Mouse (Mus musculus) intestine, postnatal 0 days (tissue): ENCODE measurements around the gene Dnaaf3. TPM values are rescaled to one million over a fixed set of nuclear protein-coding genes. Genes with fewer than 3 reads are reported as not detected.
A peak's percentile ranks its signal among the peaks of the same experiment; 100 is the strongest.

ENCODE experiments used
- ATAC-seq: fragments of 200-750 bp; cut with Nextera tagmentation; 2 replicates; pipeline ENCODE4 v1.8.0; 2017; ENCODE audit warnings: mild to moderate bottlenecking, moderate TSS enrichment, moderate library complexity
- H3K27ac ChIP-seq: fragments of 300-500 bp; sonication (generic); 2 replicates; pipeline ENCODE4 v1.5.1; 2014; ENCODE audit warnings: mild to moderate bottlenecking, low read depth, low read length, moderate library complexity
- H3K27me3 ChIP-seq: fragments of 300-500 bp; sonication (generic); replicated peaks from 2 replicates; pipeline ENCODE4 v1.6.1; 2014; ENCODE audit warnings: low read length, mixed read lengths; ENCODE audit not compliant: control insufficient read depth, insufficient read depth
- H3K36me3 ChIP-seq: fragments of 300-500 bp; sonication (generic); 2 replicates; pipeline ENCODE4 v1.6.1; 2014; ENCODE audit warnings: mild to moderate bottlenecking, moderate library complexity; ENCODE audit not compliant: control insufficient read depth, insufficient read depth
- H3K4me1 ChIP-seq: fragments of 300-500 bp; sonication (generic); replicated peaks from 2 replicates; pipeline ENCODE4 v1.6.1; 2014; ENCODE audit warnings: antibody characterized with exemption, low read length, mixed read lengths; ENCODE audit not compliant: control insufficient read depth, insufficient read depth
- H3K4me2 ChIP-seq: fragments of 300-500 bp; sonication (generic); replicated peaks from 2 replicates; pipeline ENCODE4 v1.6.1; 2014; ENCODE audit warnings: low read depth, mild to moderate bottlenecking, moderate library complexity
- H3K4me3 ChIP-seq: fragments of 300-500 bp; sonication (generic); 2 replicates; pipeline ENCODE4 v1.5.1; 2014; ENCODE audit warnings: low read depth, low read length
- H3K9ac ChIP-seq: fragments of 300-500 bp; sonication (generic); 2 replicates; pipeline ENCODE4 v1.6.1; 2014; ENCODE audit warnings: mild to moderate bottlenecking, low read depth, low read length
- H3K9me3 ChIP-seq: fragments of 300-500 bp; sonication (generic); 2 replicates; pipeline ENCODE4 v1.6.1; 2016; ENCODE audit warnings: mixed run types; ENCODE audit not compliant: control insufficient read depth
- CTCF ChIP-seq: sonication (generic); IDR thresholded peaks from 2 replicates; pipeline ENCODE4 v1.5.1; 2016; ENCODE audit warnings: low read depth, mild to moderate bottlenecking, control low read depth, antibody characterized with exemption, moderate library complexity
- WGBS: fragments of 180-500 bp; shearing (Covaris S2); extraction: QIAGEN DNeasy Blood & Tissue Kit; methylation state at CpG from one replicate; pipeline ENCODE4 v1.1.7; 2014; 5-methylcytosine and 5-hydroxymethylcytosine counted together
- polyA plus RNA-seq: library from polyadenylated mRNA; unstranded; fragments of >200 nt; fragmentation: Nextera tagmentation; extraction: Ambion mirVana; gene quantifications from 2 replicates; pipeline ENCODE4 v1.2.1, GENCODE M21; 2015

Gene Dnaaf3
- polyA plus RNA-seq, 1 experiment from 2014 or later, result 0.33 TPM

DNA sequence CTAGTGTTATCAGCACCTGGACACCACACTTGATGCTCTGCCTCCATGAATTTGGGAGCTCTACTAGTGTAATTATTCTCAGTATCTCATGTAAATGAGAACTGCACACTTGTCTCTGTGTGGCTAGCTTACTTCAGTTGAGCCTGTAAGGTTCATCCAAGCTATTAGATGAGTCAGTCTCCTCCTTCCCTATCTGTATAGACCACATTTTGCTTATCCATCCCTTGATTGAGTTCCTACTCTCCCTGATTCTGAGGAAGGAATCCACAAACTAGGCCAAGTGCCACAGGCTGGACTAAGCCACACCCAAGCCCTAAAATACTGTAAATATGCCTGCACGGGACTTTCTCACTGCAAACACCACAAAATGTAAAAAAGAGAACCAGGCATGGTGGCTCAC, 38.3 kb downstream of the Dnaaf3 start:
- WGBS, result 33% methylated on average over 1 of the region's 1 CpGs
- no peak overlapping the region for H3K4me2 ChIP-seq
- no peak for TF ChIP-seq CTCF
- H3K4me1 ChIP-seq, result no peaks in the 10 kb centered on the region; the same call in 1 of the 2 replicates
- no peaks in the 10 kb centered on the region for H3K9me3 ChIP-seq
- H3K4me3 ChIP-seq, result no peak overlapping the region
- H3K27me3 ChIP-seq, result no peaks in the 10 kb centered on the region
- H3K36me3 ChIP-seq, result peaks cover 42% of the 10 kb centered on the region
- H3K9ac ChIP-seq, result no peak overlapping the region
- H3K27ac ChIP-seq, result no peak overlapping the region
- no peak for ATAC-seq

DNA sequence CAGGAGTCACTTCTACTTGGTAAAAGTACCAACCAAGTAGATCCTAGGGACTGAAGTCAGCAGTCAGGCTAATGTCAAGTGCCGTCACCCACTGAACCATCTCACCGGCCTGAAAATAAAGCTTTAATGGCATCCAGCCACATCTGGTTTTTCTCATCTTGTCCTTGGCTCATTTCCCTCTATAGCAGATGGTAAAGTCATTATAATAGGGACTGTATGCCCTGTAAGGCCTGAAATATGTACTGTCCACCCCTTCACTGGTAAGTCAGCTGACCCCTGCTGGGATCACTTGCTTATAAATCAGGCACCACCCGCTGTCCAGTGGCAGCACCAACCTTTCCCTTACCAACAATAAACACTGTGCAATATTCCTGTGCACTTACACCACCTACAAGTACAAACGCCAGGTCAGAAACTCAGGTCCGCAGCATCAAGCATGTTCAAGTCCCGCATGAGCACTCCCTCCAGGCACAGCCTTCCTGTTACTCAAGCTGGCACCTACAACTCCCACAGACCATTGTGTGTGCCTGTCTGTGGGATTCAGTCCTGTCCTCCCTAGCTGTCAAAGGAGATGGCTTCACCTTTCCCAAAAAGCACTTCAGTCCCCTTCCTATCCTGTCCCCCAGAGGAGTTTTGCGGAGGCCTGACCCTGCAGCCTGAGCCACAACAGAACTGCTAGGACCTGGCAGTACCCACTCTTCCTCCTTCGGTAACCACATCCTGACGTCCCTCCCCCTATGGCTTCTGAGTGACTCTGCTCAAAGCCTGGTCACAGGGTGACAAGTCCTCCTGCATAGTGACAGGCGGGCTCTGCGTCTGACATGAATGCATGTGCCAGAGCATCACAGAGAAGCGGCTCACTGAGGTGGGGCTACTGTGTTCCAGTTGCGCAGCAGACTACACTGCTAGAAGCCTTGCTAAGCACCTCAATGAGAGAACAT, 39.7 kb downstream of the Dnaaf3 start:
- ATAC-seq, result no peak
- H3K4me3 ChIP-seq, result no peak overlapping the region
- peaks cover 48% of the 10 kb centered on the region for H3K36me3 ChIP-seq
- H3K27me3 ChIP-seq, result no peaks in the 10 kb centered on the region
- H3K27ac ChIP-seq, result peak overlapping the region; percentile 50
- H3K9ac ChIP-seq, result no peak overlapping the region
- H3K9me3 ChIP-seq, result no peaks in the 10 kb centered on the region
- no peaks in the 10 kb centered on the region; the same call in 1 of the 2 replicates for H3K4me1 ChIP-seq
- no peak overlapping the region for H3K4me2 ChIP-seq
- TF ChIP-seq CTCF, result no peak
- WGBS, result 76% methylated on average over 13 of the region's 13 CpGs

DNA sequence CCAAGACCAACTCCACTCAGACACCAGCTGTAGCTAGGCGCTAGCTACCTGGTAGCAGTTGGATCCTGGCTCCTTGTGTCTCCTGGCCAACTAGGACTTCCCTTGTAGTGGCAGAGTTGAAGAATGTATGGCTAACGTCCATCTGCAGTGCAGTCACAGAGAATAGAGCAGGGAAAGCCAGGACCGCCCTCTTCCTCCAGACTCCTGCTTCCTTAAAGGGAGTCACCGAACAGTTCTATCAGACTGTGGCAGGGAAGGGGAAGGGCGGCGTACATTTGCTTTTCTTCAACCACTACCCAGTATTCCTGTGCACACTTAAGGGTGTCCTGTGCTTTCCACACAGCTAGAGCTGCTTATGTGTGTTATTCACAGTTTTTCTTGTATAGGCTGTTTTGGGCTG, 40.9 kb downstream of the Dnaaf3 start:
- WGBS, result 70% methylated on average over 6 of the region's 6 CpGs
- Histone ChIP-seq H3K4me3 (no peak overlapping the region), H3K27me3 (no peaks in the 10 kb centered on the region), H3K9me3 (no peaks in the 10 kb centered on the region), H3K4me2 (no peak overlapping the region), H3K27ac (no peak overlapping the region), H3K9ac (no peak overlapping the region), H3K36me3 (peaks cover 50% of the 10 kb centered on the region), H3K4me1 (no peaks in the 10 kb centered on the region; the same call in 1 of the 2 replicates)
- ATAC-seq, result 0 out of 2 replicates have a peak, but pooled peaks have one; percentile 28
- TF ChIP-seq CTCF, result no peak

DNA sequence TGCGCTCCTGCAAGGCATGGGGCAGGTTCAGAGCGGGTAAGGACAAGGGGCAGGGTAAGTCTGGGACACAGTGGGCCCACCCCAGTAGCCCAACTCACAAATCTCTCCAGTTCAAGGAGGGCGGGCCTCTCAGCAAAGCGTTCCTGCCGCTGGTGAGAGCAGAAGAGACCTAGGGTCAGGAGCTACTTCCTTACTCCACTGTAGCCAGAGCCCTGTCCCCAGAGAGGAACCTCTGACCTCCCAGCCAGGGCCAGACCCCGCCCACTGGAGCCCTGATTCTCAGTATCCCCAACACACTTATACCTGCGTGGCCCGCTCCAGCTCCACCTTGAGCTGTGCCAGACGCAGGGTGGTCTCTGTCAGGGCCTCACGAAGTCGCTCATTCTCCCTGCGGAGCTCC, 50.0 kb downstream of the Dnaaf3 start:
- H3K4me2 ChIP-seq, result no peak overlapping the region
- peaks cover 61% of the 10 kb centered on the region for H3K36me3 ChIP-seq
- no peak for TF ChIP-seq CTCF
- H3K4me3 ChIP-seq, result no peak overlapping the region
- ATAC-seq, result no peak
- H3K4me1 ChIP-seq, result no peaks in the 10 kb centered on the region
- no peak overlapping the region for H3K9ac ChIP-seq
- 83% methylated on average over 12 of the region's 12 CpGs for WGBS
- H3K27me3 ChIP-seq, result no peaks in the 10 kb centered on the region
- no peaks in the 10 kb centered on the region for H3K9me3 ChIP-seq
- no peak overlapping the region for H3K27ac ChIP-seq

DNA sequence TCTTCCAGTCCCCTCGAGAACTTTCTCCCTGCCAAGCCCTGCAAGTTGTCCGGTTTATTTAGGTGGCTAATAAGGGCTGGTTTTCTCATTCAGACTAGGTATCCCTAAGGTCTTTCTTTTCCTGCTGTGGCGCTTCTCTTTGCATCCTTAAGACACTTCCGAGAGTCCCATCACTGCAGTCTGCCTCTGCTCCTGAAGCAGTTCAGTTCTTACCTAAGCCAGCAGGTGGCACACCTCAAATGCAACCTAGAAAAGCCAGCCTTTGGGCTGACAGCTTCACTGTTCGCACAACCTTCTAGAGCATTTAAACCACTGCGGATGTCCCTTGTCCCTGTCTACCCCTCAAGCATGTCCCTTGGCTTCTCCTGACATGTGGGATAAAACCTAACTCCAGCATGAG, 52.6 kb downstream of the Dnaaf3 start:
- peaks cover 36% of the 10 kb centered on the region for H3K36me3 ChIP-seq
- TF ChIP-seq CTCF, result peak; percentile 81
- 26% methylated on average over 6 of the region's 6 CpGs for WGBS
- H3K4me1 ChIP-seq, result no peaks in the 10 kb centered on the region
- no peak overlapping the region for H3K9ac ChIP-seq
- no peak for ATAC-seq
- no peak overlapping the region for H3K4me3 ChIP-seq
- H3K9me3 ChIP-seq, result no peaks in the 10 kb centered on the region
- H3K4me2 ChIP-seq, result no peak overlapping the region
- no peak overlapping the region for H3K27ac ChIP-seq
- H3K27me3 ChIP-seq, result no peaks in the 10 kb centered on the region

DNA sequence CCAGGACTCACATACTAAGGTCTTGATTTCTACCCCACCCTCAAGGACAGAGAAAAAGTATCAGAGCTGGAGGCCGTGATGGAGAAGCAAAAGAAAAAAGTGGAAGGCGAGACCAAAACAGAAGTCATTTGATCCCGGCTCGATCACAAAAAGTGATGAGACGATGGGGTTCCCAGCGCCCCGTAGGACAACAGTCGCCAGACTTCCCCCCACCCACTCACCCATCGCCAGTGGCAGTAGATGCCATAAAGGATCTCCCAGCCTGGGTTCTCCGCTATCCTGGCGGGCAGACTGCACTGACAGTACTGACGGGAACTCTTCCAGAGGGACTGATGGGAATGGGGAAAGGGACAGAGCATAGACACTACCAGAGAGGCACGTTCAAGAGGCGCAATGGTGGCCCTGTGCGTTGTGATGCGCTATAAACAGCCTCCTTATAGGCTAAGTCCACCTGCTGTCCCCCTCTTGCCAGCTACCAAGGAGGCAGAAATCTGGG, 53.4 kb downstream of the Dnaaf3 start:
- WGBS, result 5% methylated on average over 16 of the region's 16 CpGs
- no peak overlapping the region for H3K27ac ChIP-seq
- no peaks in the 10 kb centered on the region for H3K4me1 ChIP-seq
- peaks cover 28% of the 10 kb centered on the region for H3K36me3 ChIP-seq
- no peaks in the 10 kb centered on the region for H3K9me3 ChIP-seq
- H3K9ac ChIP-seq, result 0 out of 2 replicates have a peak overlapping the region, but pooled peaks have one; percentile 31
- peak overlapping the region; percentile 46 for H3K4me3 ChIP-seq
- H3K27me3 ChIP-seq, result no peaks in the 10 kb centered on the region
- ATAC-seq, result no peak
- no peak for TF ChIP-seq CTCF
- peak overlapping the region; percentile 81 for H3K4me2 ChIP-seq
